Mouse (Mus musculus) hindbrain, postnatal 0 days (tissue): ENCODE measurements around the gene Ctnnbip1. TPM values are rescaled to one million over a fixed set of nuclear protein-coding genes. Genes with fewer than 3 reads are reported as not detected.

ENCODE experiments used
- ATAC-seq: fragments of 200-750 bp; cut with Nextera tagmentation; 2 replicates; pipeline ENCODE4 v1.8.0; 2017; ENCODE audit warnings: mild to moderate bottlenecking, moderate TSS enrichment, moderate library complexity
- DNase-seq: peaks from one replicate; pipeline ENCODE4 v3.0.0-alpha.2; 2015; ENCODE audit warnings: low spot score
- H3K27ac ChIP-seq: fragments of 300-500 bp; sonication (generic); 2 replicates; pipeline ENCODE4 v1.5.1; 2014; ENCODE audit warnings: mild to moderate bottlenecking
- H3K27me3 ChIP-seq: fragments of 300-500 bp; sonication (generic); 2 replicates; pipeline ENCODE4 v1.6.1; 2014; ENCODE audit warnings: low read length, mixed read lengths; ENCODE audit not compliant: insufficient read depth
- H3K36me3 ChIP-seq: fragments of 300-500 bp; sonication (generic); 2 replicates; pipeline ENCODE4 v1.6.1; 2014; ENCODE audit warnings: low read length, mixed read lengths; ENCODE audit not compliant: insufficient read depth
- H3K4me1 ChIP-seq: fragments of 300-500 bp; sonication (generic); 2 replicates; pipeline ENCODE4 v1.6.1; 2014; ENCODE audit warnings: antibody characterized with exemption, low read length, mixed read lengths; ENCODE audit not compliant: insufficient read depth
- H3K4me2 ChIP-seq: fragments of 300-500 bp; sonication (generic); 2 replicates; pipeline ENCODE4 v1.6.1; 2014; ENCODE audit warnings: low read depth, mild to moderate bottlenecking, low read length, moderate library complexity, mixed read lengths
- H3K4me3 ChIP-seq: fragments of 300-500 bp; sonication (generic); 2 replicates; pipeline ENCODE4 v1.5.1; 2014; ENCODE audit warnings: low read length
- H3K9ac ChIP-seq: fragments of 300-500 bp; sonication (generic); replicated peaks from 2 replicates; pipeline ENCODE4 v1.6.1; 2014; ENCODE audit warnings: mild to moderate bottlenecking, low read length, moderate library complexity, mixed read lengths
- H3K9me3 ChIP-seq: fragments of 300-500 bp; sonication (generic); 2 replicates; pipeline ENCODE4 v1.6.1; 2016; ENCODE audit warnings: low read length, mixed read lengths
- CTCF ChIP-seq: IDR thresholded peaks from 2 replicates; pipeline ENCODE4 v1.5.1; 2016; ENCODE audit warnings: antibody characterized with exemption, control low read depth, low read depth
- WGBS: fragments of 180-500 bp; shearing (Covaris S2); extraction: QIAGEN DNeasy Blood & Tissue Kit; methylation state at CpG from one replicate; pipeline ENCODE4 v1.1.7; 2014; 5-methylcytosine and 5-hydroxymethylcytosine counted together
- polyA plus RNA-seq: library from polyadenylated mRNA; unstranded; fragments of >200 nt; fragmentation: Nextera tagmentation; extraction: Ambion mirVana; gene quantifications from 2 replicates; pipeline ENCODE4 v1.2.1, GENCODE M21; 2015
- total RNA-seq: library from RNA; depleted of rRNA; stranded (reverse); fragments of >200 nt; gene quantifications from 2 replicates; pipeline ENCODE4 v1.2.3, GENCODE M21; 2014

Gene Ctnnbip1
- total and polyA plus RNA-seq, 2 experiments from 2014 or later: 105 to 112 TPM

- 88% methylated on average over 2 of the region's 2 CpGs for WGBS
- H3K4me2 ChIP-seq: no peak overlapping the region
- H3K9ac ChIP-seq: no peak overlapping the region
- H3K4me1 ChIP-seq: no peaks in the 10 kb centered on the region
- DNase-seq (no peak), ATAC-seq (no peak)
- no peak overlapping the region for H3K4me3 ChIP-seq
- H3K9me3 ChIP-seq: no peaks in the 10 kb centered on the region
- no peaks in the 10 kb centered on the region for H3K36me3 ChIP-seq
- H3K27ac ChIP-seq: no peak overlapping the region
- no peaks in the 10 kb centered on the region for H3K27me3 ChIP-seq
- peak; percentile 56 for TF ChIP-seq CTCF
These were observed 73.5 kb downstream of the Ctnnbip1 start for GRCm38 (mm10) chr4:149591486-149591885.

- Histone ChIP-seq H3K9ac (no peak overlapping the region), H3K4me1 (no peaks in the 10 kb centered on the region), H3K27ac (no peak overlapping the region), H3K4me2 (no peak overlapping the region), H3K27me3 (no peaks in the 10 kb centered on the region), H3K36me3 (no peaks in the 10 kb centered on the region), H3K9me3 (no peaks in the 10 kb centered on the region), H3K4me3 (no peak overlapping the region)
- TF ChIP-seq CTCF: no peak
- ATAC-seq (no peak), DNase-seq (no peak)
- WGBS: 61% methylated on average over 9 of the region's 9 CpGs
These were observed 77.0 kb downstream of the Ctnnbip1 start for GRCm38 (mm10) chr4:149594913-149595581.

DNA sequence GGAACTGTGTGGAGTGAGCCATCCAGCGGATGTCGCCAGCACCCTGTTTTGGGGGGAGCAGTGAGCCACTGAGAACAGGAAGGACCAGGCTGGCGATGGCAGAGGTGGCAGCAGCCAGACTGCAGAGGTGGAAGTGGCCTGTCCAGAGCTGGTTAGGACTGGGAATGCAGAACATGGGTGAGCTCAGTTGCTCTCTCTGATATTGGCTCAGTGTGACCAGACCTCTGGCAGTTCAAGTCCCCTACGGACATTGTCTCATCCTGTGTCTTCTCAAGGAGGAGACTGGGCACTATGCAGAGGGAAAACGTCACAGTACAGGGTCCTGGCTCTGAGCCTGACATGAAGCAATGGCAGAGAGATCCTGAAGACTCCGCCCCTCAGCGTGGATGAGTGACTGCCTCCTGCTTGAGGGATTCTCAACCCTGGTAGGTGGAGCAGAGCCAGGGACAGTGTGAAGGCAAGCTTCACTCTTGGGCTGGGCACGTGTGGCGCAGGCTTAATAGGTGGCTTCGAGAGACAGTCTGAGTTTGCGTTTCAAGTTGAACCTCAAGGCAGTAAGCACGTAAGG is 79.7 kb downstream of the Ctnnbip1 start:
- WGBS: 70% methylated on average over 12 of the region's 12 CpGs
- no peak for TF ChIP-seq CTCF
- no peaks in the 10 kb centered on the region for H3K36me3 ChIP-seq
- H3K9me3 ChIP-seq: no peaks in the 10 kb centered on the region
- no peak overlapping the region for H3K4me3 ChIP-seq
- DNase-seq (peak; percentile 47), ATAC-seq (peak; percentile 59)
- H3K27ac ChIP-seq: no peak overlapping the region
- no peak overlapping the region for H3K9ac ChIP-seq
- no peaks in the 10 kb centered on the region; the same call in none of the 2 replicates for H3K4me1 ChIP-seq
- H3K27me3 ChIP-seq: no peaks in the 10 kb centered on the region
- no peak overlapping the region for H3K4me2 ChIP-seq

- no peak for DNase-seq
- 84% methylated on average over 6 of the region's 6 CpGs for WGBS
- Histone ChIP-seq H3K27ac (no peak overlapping the region), H3K4me3 (no peak overlapping the region), H3K4me2 (no peak overlapping the region), H3K9me3 (no peaks in the 10 kb centered on the region), H3K9ac (no peak overlapping the region), H3K36me3 (no peaks in the 10 kb centered on the region), H3K4me1 (no peaks in the 10 kb centered on the region; the same call in none of the 2 replicates), H3K27me3 (no peaks in the 10 kb centered on the region)
- TF ChIP-seq CTCF: no peak
- ATAC-seq: no peak
These were observed 81.5 kb downstream of the Ctnnbip1 start for GRCm38 (mm10) chr4:149599549-149599948.

- Histone ChIP-seq H3K4me2 (no peak overlapping the region), H3K4me1 (no peaks in the 10 kb centered on the region; the same call in none of the 2 replicates), H3K27ac (no peak overlapping the region), H3K9me3 (no peaks in the 10 kb centered on the region), H3K27me3 (no peaks in the 10 kb centered on the region), H3K36me3 (no peaks in the 10 kb centered on the region), H3K9ac (no peak overlapping the region), H3K4me3 (no peak overlapping the region)
- DNase-seq: no peak
- no peak for ATAC-seq
- TF ChIP-seq CTCF: no peak
- 87% methylated on average over 4 of the region's 4 CpGs for WGBS
These were observed 82.1 kb downstream of the Ctnnbip1 start for GRCm38 (mm10) chr4:149600130-149600529.

GRCm38 (mm10) chr4:149601484-149601883 is 83.4 kb downstream of the Ctnnbip1 start:
- no peak overlapping the region for H3K4me3 ChIP-seq

GRCm38 (mm10) chr4:149602236-149602635 is 84.2 kb downstream of the Ctnnbip1 start:
- no peaks in the 10 kb centered on the region for H3K27me3 ChIP-seq
- H3K4me2 ChIP-seq: no peak overlapping the region
- peaks cover 6% of the 10 kb centered on the region for H3K4me1 ChIP-seq
- no peak for TF ChIP-seq CTCF
- no peak overlapping the region for H3K9ac ChIP-seq
- 34% methylated on average over 7 of the region's 7 CpGs for WGBS
- H3K27ac ChIP-seq: no peak overlapping the region
- DNase-seq (no peak), ATAC-seq (no peak)
- H3K9me3 ChIP-seq: no peaks in the 10 kb centered on the region
- no peak overlapping the region for H3K4me3 ChIP-seq
- no peaks in the 10 kb centered on the region for H3K36me3 ChIP-seq

More at GRCm38 (mm10) chr4:149601484-149601883, 83.4 kb downstream of the Ctnnbip1 start:
- Histone ChIP-seq H3K27ac (peak overlapping the region; percentile 34; the same call in 1 of the 2 replicates), H3K9ac (no peak overlapping the region), H3K4me1 (no peaks in the 10 kb centered on the region; the same call in none of the 2 replicates), H3K4me2 (no peak overlapping the region), H3K9me3 (no peaks in the 10 kb centered on the region), H3K36me3 (no peaks in the 10 kb centered on the region), H3K27me3 (no peaks in the 10 kb centered on the region)
- peak; percentile 47 for DNase-seq
- TF ChIP-seq CTCF: no peak
- 36% methylated on average over 4 of the region's 4 CpGs for WGBS
- ATAC-seq: no peak
